Mouse (Mus musculus): ENCODE results near the gene Grm5.

- TF ChIP-seq CTCF (IDR thresholded peaks at IDR 0.05; ENCODE audit: borderline replicate concordance, insufficient read depth, low read length) (no peak), POLR2A (IDR thresholded peaks at IDR 0.05; ENCODE audit: low read depth, low read length) (no peak)
Measured at GRCm38 (mm10) chr7:87925956-87926355, 342.0 kb downstream of the Grm5 start.

Measured in embryonic fibroblast, embryonic 13.5 days (primary cell).